Comparison of ENCODE assay signal across 26 mouse cellular contexts in genomic region chr16:37546312-37546711, GRCm38 (mm10). TPM values are rescaled to one million over a fixed set of nuclear protein-coding genes. Genes with fewer than 3 reads are reported as not detected.
"Had no signal": no experiment of that assay in that cellular context is flagged by ENCODE, and none has a peak within 500 bp of the region (broad histone marks: within the 10 kb centered on the region; RNA-seq: fewer than 3 reads in every experiment).

No protein-coding gene starts in this region.

- H3K9ac ChIP-seq: limb, embryonic 13.5 days; liver, embryonic 12.5 days; liver, embryonic 15.5 days; lung, embryonic 15.5 days; neural tube, embryonic 13.5 days; stomach, embryonic 15.5 days had no signal

- H3K27me3 ChIP-seq: limb, embryonic 13.5 days; liver, embryonic 12.5 days; liver, embryonic 15.5 days; lung, embryonic 15.5 days; neural tube, embryonic 13.5 days; stomach, embryonic 15.5 days had no signal

- H3K9me3 ChIP-seq: limb, embryonic 10.5 days; limb, embryonic 13.5 days; liver, embryonic 12.5 days; liver, embryonic 15.5 days; lung, embryonic 15.5 days; neural tube, embryonic 13.5 days; stomach, embryonic 15.5 days had no signal

- H3K36me3 ChIP-seq: neural tube, embryonic 13.5 days; stomach, embryonic 15.5 days had no signal

- H3K27ac ChIP-seq: limb, embryonic 10.5 days; limb, embryonic 13.5 days; liver, embryonic 12.5 days; liver, embryonic 15.5 days; lung, embryonic 15.5 days; neural tube, embryonic 13.5 days; stomach, embryonic 15.5 days had no signal

- H3K4me1 ChIP-seq: limb, embryonic 10.5 days; limb, embryonic 13.5 days; liver, embryonic 15.5 days; lung, embryonic 15.5 days; stomach, embryonic 15.5 days had no signal

- ATAC-seq: liver, embryonic 12.5 days had no signal

- H3K4me2 ChIP-seq: limb, embryonic 13.5 days; liver, embryonic 12.5 days; liver, embryonic 15.5 days; lung, embryonic 15.5 days; midbrain, embryonic 11.5 days; neural tube, embryonic 13.5 days; stomach, embryonic 15.5 days had no signal

- DNase-seq: kidney, adult 9 months; kidney, postnatal 14 days; kidney, postnatal 4 days; liver; lung, adult 18-20 months; lung, postnatal 10 days; lung, postnatal 36 days; midbrain, embryonic 14.5 days; retina, postnatal 1 day; right cerebral cortex, postnatal 25 days; spleen, adult 18-20 months; thymus, postnatal 25 days had no signal

- H3K4me3 ChIP-seq: limb, embryonic 10.5 days; limb, embryonic 13.5 days; liver, embryonic 12.5 days; liver, embryonic 15.5 days; lung, embryonic 15.5 days; neural tube, embryonic 13.5 days; stomach, embryonic 15.5 days had no signal

RNA-seq across cellular contexts. Expression of gene Hgd, which starts 33.6 kb away (rescaled TPM):
- total RNA-seq: layer of hippocampus, adult 18-20 months; layer of hippocampus, postnatal 14 days; left cerebral cortex, adult 8-10 months; left cerebral cortex, postnatal 25 days; megakaryocyte progenitor cell, adult 5-6 weeks; megakaryocyte-erythroid progenitor cell, adult 5-6 weeks had no signal
